Mouse (Mus musculus): ENCODE measurements around the gene Mllt3. TPM values are rescaled to one million over a fixed set of nuclear protein-coding genes. Genes with fewer than 3 reads are reported as not detected.

Mllt3 gene
- polyA plus RNA-seq, 1 experiment from 2014 or later: 33.4 TPM

DNA sequence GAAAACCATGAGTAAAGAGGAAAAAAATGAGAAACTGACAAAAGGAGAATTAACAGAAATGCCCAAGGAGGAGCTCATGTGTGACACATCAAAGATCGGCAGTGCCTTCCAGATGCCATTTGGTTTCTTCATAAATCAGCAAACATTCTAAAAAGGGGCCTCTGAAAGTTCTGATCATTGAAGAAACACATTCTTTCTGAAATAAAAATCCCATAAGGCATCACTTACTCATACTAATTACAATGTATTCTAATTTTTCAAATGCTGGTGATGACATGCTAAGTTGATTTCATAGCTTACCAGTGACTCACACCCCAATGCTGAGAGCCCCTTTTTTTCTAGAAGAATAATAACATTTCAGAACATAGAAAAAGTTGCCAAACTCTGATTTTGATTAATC is 194.4 kb downstream of the Mllt3 start:
- no peak overlapping the region for H3K9ac ChIP-seq (ENCODE audit: low read depth, low read length)
- 90% methylated on average over 1 of the region's 1 CpGs for WGBS
- H3K27me3 ChIP-seq (ENCODE audit: control insufficient read depth, insufficient read depth, low read length): no peaks in the 10 kb centered on the region
- peaks cover 7% of the 10 kb centered on the region; the same call in 1 of the 2 replicates for H3K4me1 ChIP-seq (ENCODE audit: control insufficient read depth, insufficient read depth, low read length)
- no peaks in the 10 kb centered on the region for H3K36me3 ChIP-seq (ENCODE audit: control insufficient read depth, insufficient read depth, low read length)
- no peak overlapping the region for H3K4me2 ChIP-seq (replicated peaks; ENCODE audit: low read depth, low read length)
- H3K27ac ChIP-seq (ENCODE audit: low read depth, low read length): no peak overlapping the region
- ATAC-seq (ENCODE audit: low FRiP score, low TSS enrichment): no peak
- H3K4me3 ChIP-seq (ENCODE audit: low read length): no peak overlapping the region
- H3K9me3 ChIP-seq (ENCODE audit: control insufficient read depth, low read length): no peaks in the 10 kb centered on the region

DNA sequence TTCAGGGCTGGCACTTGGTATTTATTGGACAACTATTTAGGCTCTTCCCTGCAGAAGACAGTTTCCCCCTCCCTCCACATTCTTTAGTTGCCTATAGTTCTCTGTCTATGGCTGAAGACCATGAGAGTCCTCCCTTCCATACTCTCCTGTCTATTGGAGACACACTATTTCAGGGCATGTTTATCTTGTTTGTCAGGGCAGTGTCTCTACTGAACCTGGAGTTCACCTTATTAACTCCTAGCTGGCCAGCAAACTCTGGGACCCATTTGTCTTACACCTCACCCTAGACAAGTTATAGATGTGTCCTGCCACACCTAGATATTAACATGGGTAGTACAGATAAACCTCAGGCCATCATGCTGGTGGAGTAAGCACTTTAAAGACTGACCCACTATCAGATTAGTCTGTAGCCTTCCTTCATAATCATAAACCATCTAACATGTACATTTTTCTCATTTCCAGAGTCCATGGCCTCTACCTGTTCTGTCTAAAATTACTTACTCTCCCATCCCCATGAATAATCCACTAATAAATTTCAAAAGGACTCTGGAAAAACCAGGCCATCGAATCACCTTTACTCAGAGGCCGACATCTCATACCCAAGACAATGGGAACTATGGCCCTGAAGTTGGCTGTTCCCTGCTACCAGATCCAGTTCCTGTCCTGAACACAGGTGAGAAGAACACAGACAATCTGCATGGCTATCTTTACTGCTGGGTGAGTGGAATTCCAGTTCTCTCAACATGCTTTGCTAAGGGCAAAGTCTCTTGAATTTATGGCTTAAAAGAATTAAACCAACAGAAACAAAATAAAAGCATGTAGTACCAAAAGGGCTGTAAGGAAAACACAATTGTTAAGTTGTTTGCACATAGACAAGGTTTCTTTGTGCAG is 195.4 kb downstream of the Mllt3 start:
- no peak overlapping the region for H3K4me3 ChIP-seq (ENCODE audit: low read length)
- H3K4me1 ChIP-seq (ENCODE audit: control insufficient read depth, insufficient read depth, low read length): peaks cover 7% of the 10 kb centered on the region; the same call in 1 of the 2 replicates
- H3K36me3 ChIP-seq (ENCODE audit: control insufficient read depth, insufficient read depth, low read length): no peaks in the 10 kb centered on the region
- ATAC-seq (ENCODE audit: low FRiP score, low TSS enrichment): no peak
- WGBS: 95% methylated on average over 2 of the region's 2 CpGs
- no peak overlapping the region for H3K9ac ChIP-seq (ENCODE audit: low read depth, low read length)
- H3K9me3 ChIP-seq (ENCODE audit: control insufficient read depth, low read length): no peaks in the 10 kb centered on the region
- no peak overlapping the region for H3K27ac ChIP-seq (ENCODE audit: low read depth, low read length)
- no peak overlapping the region for H3K4me2 ChIP-seq (replicated peaks; ENCODE audit: low read depth, low read length)
- no peaks in the 10 kb centered on the region for H3K27me3 ChIP-seq (ENCODE audit: control insufficient read depth, insufficient read depth, low read length)

DNA sequence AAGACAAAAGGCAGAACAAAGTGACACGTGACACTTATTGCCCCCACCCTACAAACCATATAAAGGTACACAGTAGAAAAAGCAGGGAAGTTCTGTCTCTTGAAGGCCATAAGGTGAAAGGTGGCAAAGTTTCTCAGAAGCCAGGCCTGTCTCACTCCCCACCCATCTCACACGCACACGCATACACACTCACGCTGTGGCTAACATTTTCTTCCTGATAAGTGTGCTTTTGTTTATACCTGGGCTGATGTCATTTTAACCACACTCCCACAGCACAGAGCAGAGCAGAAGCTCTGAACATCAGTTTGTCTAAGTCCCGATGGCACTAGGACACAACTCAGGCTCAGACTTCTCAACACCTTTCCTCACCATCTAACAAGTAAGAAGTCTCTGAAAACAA is 196.9 kb downstream of the Mllt3 start:
- Histone ChIP-seq H3K27me3 (ENCODE audit: control insufficient read depth, insufficient read depth, low read length) (no peaks in the 10 kb centered on the region), H3K9ac (ENCODE audit: low read depth, low read length) (no peak overlapping the region), H3K9me3 (ENCODE audit: control insufficient read depth, low read length) (no peaks in the 10 kb centered on the region), H3K27ac (ENCODE audit: low read depth, low read length) (no peak overlapping the region), H3K36me3 (ENCODE audit: control insufficient read depth, insufficient read depth, low read length) (no peaks in the 10 kb centered on the region), H3K4me1 (ENCODE audit: control insufficient read depth, insufficient read depth, low read length) (peaks cover 7% of the 10 kb centered on the region; the same call in 1 of the 2 replicates), H3K4me3 (ENCODE audit: low read length) (no peak overlapping the region), H3K4me2 (replicated peaks; ENCODE audit: low read depth, low read length) (no peak overlapping the region)
- WGBS: 66% methylated on average over 5 of the region's 5 CpGs
- ATAC-seq (ENCODE audit: low FRiP score, low TSS enrichment): no peak

DNA sequence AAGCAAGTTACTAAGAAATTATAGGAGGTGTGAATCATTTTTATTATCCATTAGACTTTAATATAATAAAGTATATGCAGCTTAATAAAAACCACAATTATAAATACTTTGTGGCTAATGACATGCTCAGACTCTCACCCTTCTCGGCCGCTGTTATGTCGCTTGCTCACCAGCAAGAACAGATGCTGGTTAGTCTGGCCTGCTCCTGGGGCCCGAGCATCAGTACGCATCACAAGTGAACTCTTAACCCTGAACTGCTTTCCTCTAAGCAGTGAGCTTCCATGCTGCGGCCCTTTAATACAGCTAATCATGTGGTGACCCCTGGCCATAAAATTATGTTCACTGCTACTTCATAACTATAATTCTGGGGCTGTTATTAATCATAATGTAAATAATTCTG is 198.0 kb downstream of the Mllt3 start:
- Histone ChIP-seq H3K4me1 (ENCODE audit: control insufficient read depth, insufficient read depth, low read length) (peaks cover 7% of the 10 kb centered on the region; the same call in 1 of the 2 replicates), H3K36me3 (ENCODE audit: control insufficient read depth, insufficient read depth, low read length) (no peaks in the 10 kb centered on the region), H3K4me2 (replicated peaks; ENCODE audit: low read depth, low read length) (no peak overlapping the region), H3K9ac (ENCODE audit: low read depth, low read length) (no peak overlapping the region), H3K9me3 (ENCODE audit: control insufficient read depth, low read length) (no peaks in the 10 kb centered on the region), H3K4me3 (ENCODE audit: low read length) (no peak overlapping the region), H3K27me3 (ENCODE audit: control insufficient read depth, insufficient read depth, low read length) (no peaks in the 10 kb centered on the region), H3K27ac (ENCODE audit: low read depth, low read length) (no peak overlapping the region)
- ATAC-seq (ENCODE audit: low FRiP score, low TSS enrichment): no peak
- 46% methylated on average over 6 of the region's 6 CpGs for WGBS

DNA sequence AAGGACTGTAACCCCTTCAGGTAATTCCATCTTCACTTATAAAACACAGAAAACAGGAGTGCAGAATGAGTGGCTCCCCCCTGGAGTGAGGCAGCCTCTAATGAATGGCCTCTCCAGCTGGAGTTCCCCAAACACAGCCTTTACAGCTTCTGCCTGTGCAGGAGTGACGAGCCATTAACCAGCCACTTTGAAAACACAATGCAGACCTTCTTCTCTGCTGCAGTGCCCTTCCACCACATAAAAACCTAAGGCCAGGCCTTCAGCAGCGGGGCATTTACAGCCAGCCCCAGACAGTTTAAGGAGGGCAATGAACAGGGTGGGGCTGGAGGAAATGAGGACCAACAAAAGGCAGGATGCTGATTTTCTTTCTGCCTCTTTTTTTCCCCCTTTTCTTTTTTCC is 198.9 kb downstream of the Mllt3 start:
- H3K9me3 ChIP-seq (ENCODE audit: control insufficient read depth, low read length): no peaks in the 10 kb centered on the region
- H3K4me3 ChIP-seq (ENCODE audit: low read length): no peak overlapping the region
- H3K4me2 ChIP-seq (replicated peaks; ENCODE audit: low read depth, low read length): no peak overlapping the region
- peaks cover 7% of the 10 kb centered on the region; the same call in 1 of the 2 replicates for H3K4me1 ChIP-seq (ENCODE audit: control insufficient read depth, insufficient read depth, low read length)
- no peaks in the 10 kb centered on the region for H3K27me3 ChIP-seq (ENCODE audit: control insufficient read depth, insufficient read depth, low read length)
- H3K9ac ChIP-seq (ENCODE audit: low read depth, low read length): no peak overlapping the region
- H3K27ac ChIP-seq (ENCODE audit: low read depth, low read length): 0 out of 2 replicates have a peak overlapping the region, but pooled peaks have one; percentile 17
- no peaks in the 10 kb centered on the region for H3K36me3 ChIP-seq (ENCODE audit: control insufficient read depth, insufficient read depth, low read length)
- 19% methylated on average over 2 of the region's 2 CpGs for WGBS
- ATAC-seq (ENCODE audit: low FRiP score, low TSS enrichment): peak; percentile 60

- Histone ChIP-seq H3K27me3 (ENCODE audit: control insufficient read depth, insufficient read depth, low read length) (no peaks in the 10 kb centered on the region), H3K27ac (ENCODE audit: low read depth, low read length) (no peak overlapping the region), H3K4me2 (replicated peaks; ENCODE audit: low read depth, low read length) (no peak overlapping the region), H3K36me3 (ENCODE audit: control insufficient read depth, insufficient read depth, low read length) (no peaks in the 10 kb centered on the region), H3K4me3 (ENCODE audit: low read length) (no peak overlapping the region), H3K9me3 (ENCODE audit: control insufficient read depth, low read length) (no peaks in the 10 kb centered on the region), H3K9ac (ENCODE audit: low read depth, low read length) (no peak overlapping the region), H3K4me1 (ENCODE audit: control insufficient read depth, insufficient read depth, low read length) (peaks cover 7% of the 10 kb centered on the region; the same call in 1 of the 2 replicates)
- 89% methylated on average over 6 of the region's 6 CpGs for WGBS
- ATAC-seq (ENCODE audit: low FRiP score, low TSS enrichment): no peak
These were observed 202.3 kb downstream of the Mllt3 start for GRCm38 (mm10) chr4:87830794-87831306.

GRCm38 (mm10) chr4:87829426-87830063 is 203.6 kb downstream of the Mllt3 start:
- no peak overlapping the region for H3K4me3 ChIP-seq (ENCODE audit: low read length)
- H3K9me3 ChIP-seq (ENCODE audit: control insufficient read depth, low read length): no peaks in the 10 kb centered on the region
- peaks cover 5% of the 10 kb centered on the region; the same call in 1 of the 2 replicates for H3K4me1 ChIP-seq (ENCODE audit: control insufficient read depth, insufficient read depth, low read length)
- no peak overlapping the region for H3K27ac ChIP-seq (ENCODE audit: low read depth, low read length)
- H3K9ac ChIP-seq (ENCODE audit: low read depth, low read length): no peak overlapping the region
- no peak overlapping the region for H3K4me2 ChIP-seq (replicated peaks; ENCODE audit: low read depth, low read length)
- no peak for ATAC-seq (ENCODE audit: low FRiP score, low TSS enrichment)
- no peaks in the 10 kb centered on the region for H3K27me3 ChIP-seq (ENCODE audit: control insufficient read depth, insufficient read depth, low read length)
- 90% methylated on average over 5 of the region's 5 CpGs for WGBS
- H3K36me3 ChIP-seq (ENCODE audit: control insufficient read depth, insufficient read depth, low read length): no peaks in the 10 kb centered on the region

DNA sequence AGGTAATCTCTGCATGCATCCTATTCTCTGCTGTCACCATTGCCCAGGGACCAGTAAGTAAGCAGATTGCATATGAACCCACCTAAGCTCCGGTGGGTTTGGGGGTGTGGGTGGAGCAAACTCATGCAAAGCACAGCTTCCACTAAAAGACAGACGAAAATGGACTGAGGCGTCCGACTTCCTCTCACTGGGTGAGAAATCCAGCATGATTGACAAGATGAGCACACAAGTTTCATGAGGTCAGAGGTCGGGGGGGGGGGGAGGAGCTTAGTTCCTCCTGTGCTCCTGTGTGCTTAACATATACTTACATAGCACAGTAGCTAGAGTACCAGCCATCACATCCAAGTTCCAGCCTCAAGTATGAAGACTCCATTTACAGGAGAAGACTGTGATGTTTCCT is 206.8 kb downstream of the Mllt3 start:
- Histone ChIP-seq H3K36me3 (ENCODE audit: control insufficient read depth, insufficient read depth, low read length) (no peaks in the 10 kb centered on the region), H3K4me1 (ENCODE audit: control insufficient read depth, insufficient read depth, low read length) (no peaks in the 10 kb centered on the region), H3K9me3 (ENCODE audit: control insufficient read depth, low read length) (no peaks in the 10 kb centered on the region), H3K27ac (ENCODE audit: low read depth, low read length) (no peak overlapping the region), H3K27me3 (ENCODE audit: control insufficient read depth, insufficient read depth, low read length) (no peaks in the 10 kb centered on the region), H3K9ac (ENCODE audit: low read depth, low read length) (no peak overlapping the region), H3K4me2 (replicated peaks; ENCODE audit: low read depth, low read length) (no peak overlapping the region), H3K4me3 (ENCODE audit: low read length) (no peak overlapping the region)
- 81% methylated on average over 5 of the region's 5 CpGs for WGBS
- no peak for ATAC-seq (ENCODE audit: low FRiP score, low TSS enrichment)

DNA sequence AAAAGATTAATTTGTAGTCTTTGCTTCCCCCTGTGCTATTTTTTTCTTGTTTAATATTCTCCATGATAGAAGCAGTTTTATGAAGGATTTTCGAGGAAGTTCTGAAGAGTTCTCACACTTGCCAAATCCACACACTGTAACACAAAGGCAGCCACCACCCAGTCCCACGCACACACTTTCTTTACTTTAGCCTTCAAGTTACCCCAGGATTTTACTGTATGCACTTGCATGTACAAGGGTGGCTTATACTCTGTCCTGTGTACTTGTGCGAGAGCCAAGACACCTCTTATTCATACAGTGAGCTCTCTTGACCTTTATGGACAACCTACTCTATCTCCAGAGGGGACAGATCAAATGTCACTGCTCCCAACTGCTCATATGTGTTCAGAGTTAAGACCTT is 209.5 kb downstream of the Mllt3 start:
- no peaks in the 10 kb centered on the region for H3K9me3 ChIP-seq (ENCODE audit: control insufficient read depth, low read length)
- H3K4me3 ChIP-seq (ENCODE audit: low read length): no peak overlapping the region
- no peak overlapping the region for H3K4me2 ChIP-seq (replicated peaks; ENCODE audit: low read depth, low read length)
- no peaks in the 10 kb centered on the region for H3K4me1 ChIP-seq (ENCODE audit: control insufficient read depth, insufficient read depth, low read length)
- no peaks in the 10 kb centered on the region for H3K36me3 ChIP-seq (ENCODE audit: control insufficient read depth, insufficient read depth, low read length)
- WGBS: 81% methylated on average over 3 of the region's 3 CpGs
- H3K27me3 ChIP-seq (ENCODE audit: control insufficient read depth, insufficient read depth, low read length): no peaks in the 10 kb centered on the region
- H3K27ac ChIP-seq (ENCODE audit: low read depth, low read length): no peak overlapping the region
- ATAC-seq (ENCODE audit: low FRiP score, low TSS enrichment): no peak
- H3K9ac ChIP-seq (ENCODE audit: low read depth, low read length): no peak overlapping the region
